Mouse (Mus musculus) testis, adult 2 months (tissue): ENCODE results near the gene Cntnap2. TPM values are rescaled to one million over a fixed set of nuclear protein-coding genes. Genes with fewer than 3 reads are reported as not detected.

Source experiments
- H3K27ac ChIP-seq: fragments of 200-500 bp; 2 replicates; pipeline ENCODE4 v1.5.1; 2012; ENCODE audit warnings: low read depth, low read length; ENCODE audit not compliant: control insufficient read depth, insufficient read depth
- H3K27me3 ChIP-seq: fragments of 200-500 bp; 2 replicates; pipeline ENCODE4 v1.6.1; 2012; ENCODE audit warnings: mild to moderate bottlenecking, low read length, moderate library complexity; ENCODE audit not compliant: control insufficient read depth, insufficient read depth
- H3K36me3 ChIP-seq: fragments of 200-500 bp; 2 replicates; pipeline ENCODE4 v1.6.1; 2012; ENCODE audit warnings: mild to moderate bottlenecking, low read length; ENCODE audit not compliant: control insufficient read depth, insufficient read depth
- H3K4me1 ChIP-seq: fragments of 200-500 bp; 2 replicates; pipeline ENCODE4 v1.6.1; 2012; ENCODE audit warnings: low read length; ENCODE audit not compliant: control insufficient read depth, insufficient read depth
- H3K4me3 ChIP-seq: fragments of 200-500 bp; 2 replicates; pipeline ENCODE4 v1.5.1; 2012; ENCODE audit warnings: low read depth, mild to moderate bottlenecking, low read length, moderate library complexity, mixed read lengths; ENCODE audit not compliant: control insufficient read depth
- CTCF ChIP-seq: fragments of 200-500 bp; IDR thresholded peaks from 2 replicates; pipeline ENCODE4 v1.5.1; 2012; ENCODE audit warnings: low read depth, mild to moderate bottlenecking, inconsistent platforms, low read length, moderate library complexity; ENCODE audit not compliant: control insufficient read depth, insufficient read depth, insufficient replicate concordance
- POLR2A ChIP-seq: fragments of 200-500 bp; IDR thresholded peaks from 2 replicates; pipeline ENCODE4 v1.6.1; 2012; ENCODE audit warnings: low read depth, mild to moderate bottlenecking, inconsistent platforms, low read length, moderate library complexity; ENCODE audit not compliant: control insufficient read depth
- polyA plus RNA-seq: library from polyadenylated mRNA; depleted of rRNA; stranded (reverse); fragments of >200 nt; gene quantifications from 2 replicates; pipeline ENCODE4 v1.2.3, GENCODE M21; 2012

Cntnap2 gene
- polyA plus RNA-seq, 1 experiment, result 49.6 TPM

DNA sequence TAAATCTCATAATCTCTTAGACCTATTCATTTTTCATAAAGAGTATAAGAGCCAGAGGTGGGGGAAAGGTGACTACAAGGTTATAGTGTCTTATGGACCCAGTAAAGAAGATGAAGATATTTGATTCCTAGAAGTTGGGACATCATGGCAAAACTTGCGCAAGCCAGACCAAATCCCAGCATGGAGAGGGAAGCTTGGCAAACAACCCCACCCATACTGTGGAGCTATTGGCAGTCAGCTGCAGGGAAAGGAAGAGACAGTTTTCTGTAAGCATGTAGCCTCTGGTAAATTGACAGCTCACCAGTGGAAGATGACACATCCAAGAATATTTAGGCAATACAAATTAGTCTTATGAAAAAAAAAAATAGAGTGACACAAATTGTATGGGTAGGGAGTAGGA, 931.9 kb downstream of the Cntnap2 start:
- TF ChIP-seq CTCF (no peak), POLR2A (no peak)

DNA sequence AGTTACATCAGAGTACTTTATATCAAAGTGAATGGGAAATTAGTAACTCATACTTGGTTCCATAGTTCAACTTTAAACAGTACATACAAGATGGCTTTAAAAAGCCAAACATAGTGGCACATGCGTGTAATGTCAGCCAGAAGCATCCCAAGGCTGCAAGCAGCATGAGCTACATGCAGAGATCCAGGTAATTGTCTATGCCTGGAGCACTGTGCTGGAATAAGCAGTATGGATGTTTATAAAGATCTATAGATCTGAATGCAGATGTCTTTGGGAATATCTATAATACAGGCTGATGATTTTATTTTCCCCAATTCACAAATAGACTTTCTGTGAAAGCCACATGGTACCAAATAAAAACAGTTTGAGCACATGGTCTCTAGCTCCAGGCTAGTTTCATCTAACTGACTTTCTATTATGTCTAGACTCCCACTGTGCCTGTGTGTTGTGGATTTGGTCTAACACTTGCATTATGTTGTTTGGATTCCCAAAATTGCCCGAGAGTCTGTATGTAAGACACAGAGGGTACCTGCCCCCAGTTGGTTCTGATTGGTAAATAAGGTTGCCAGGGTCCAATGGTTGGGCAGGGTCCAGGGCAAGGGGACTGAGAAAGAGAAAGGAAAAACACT, 963.5 kb downstream of the Cntnap2 start:
- no peak overlapping the region for H3K4me3 ChIP-seq
- H3K36me3 ChIP-seq, result no peaks in the 10 kb centered on the region
- H3K4me1 ChIP-seq, result no peaks in the 10 kb centered on the region
- no peak for TF ChIP-seq CTCF
- H3K27me3 ChIP-seq, result no peaks in the 10 kb centered on the region
- H3K27ac ChIP-seq, result no peak overlapping the region

More for the DNA sequence above, 931.9 kb downstream of the Cntnap2 start:
- no peaks in the 10 kb centered on the region for H3K36me3 ChIP-seq
- H3K4me1 ChIP-seq, result no peaks in the 10 kb centered on the region
- no peak overlapping the region for H3K27ac ChIP-seq
- H3K27me3 ChIP-seq, result no peaks in the 10 kb centered on the region
- no peak overlapping the region for H3K4me3 ChIP-seq

DNA sequence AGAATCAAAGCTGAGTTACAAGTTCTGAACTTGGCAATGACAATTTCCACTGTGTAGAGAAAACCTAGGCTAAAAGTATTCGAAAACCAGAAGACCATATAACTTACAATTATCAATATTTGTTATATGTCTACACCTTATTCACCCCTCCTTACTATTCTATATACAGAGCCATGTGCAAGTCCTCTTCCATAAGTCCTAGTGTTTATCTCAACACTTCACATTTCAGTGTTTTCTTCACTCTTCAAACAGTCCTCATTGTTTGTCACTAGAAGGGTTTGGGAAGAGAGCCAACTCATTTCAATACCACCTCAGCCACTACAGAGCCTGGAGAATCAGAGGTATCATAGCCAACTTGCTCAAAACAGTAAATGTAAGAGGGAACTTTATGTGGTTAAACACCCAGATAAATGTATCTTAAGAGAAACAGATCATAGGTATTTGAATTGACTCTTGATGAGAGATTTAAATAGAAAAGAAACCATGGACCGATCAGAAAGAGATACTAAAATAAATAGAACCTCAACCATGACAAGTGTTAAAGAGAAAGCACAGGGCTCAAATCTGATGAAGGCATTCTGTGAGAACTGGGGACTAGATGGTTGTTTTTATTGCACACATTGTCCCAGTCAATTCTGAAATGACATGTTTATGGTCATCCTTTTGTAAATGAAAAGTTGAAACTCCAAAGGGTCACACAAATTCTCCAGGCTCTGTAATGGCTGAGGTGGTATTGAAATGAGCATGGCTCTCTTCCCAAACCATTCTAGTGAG, 972.9 kb downstream of the Cntnap2 start:
- H3K4me1 ChIP-seq, result no peaks in the 10 kb centered on the region
- no peaks in the 10 kb centered on the region for H3K27me3 ChIP-seq
- no peak overlapping the region for H3K27ac ChIP-seq
- no peaks in the 10 kb centered on the region for H3K36me3 ChIP-seq
- TF ChIP-seq POLR2A, result no peak
- TF ChIP-seq CTCF, result no peak
- no peak overlapping the region for H3K4me3 ChIP-seq

DNA sequence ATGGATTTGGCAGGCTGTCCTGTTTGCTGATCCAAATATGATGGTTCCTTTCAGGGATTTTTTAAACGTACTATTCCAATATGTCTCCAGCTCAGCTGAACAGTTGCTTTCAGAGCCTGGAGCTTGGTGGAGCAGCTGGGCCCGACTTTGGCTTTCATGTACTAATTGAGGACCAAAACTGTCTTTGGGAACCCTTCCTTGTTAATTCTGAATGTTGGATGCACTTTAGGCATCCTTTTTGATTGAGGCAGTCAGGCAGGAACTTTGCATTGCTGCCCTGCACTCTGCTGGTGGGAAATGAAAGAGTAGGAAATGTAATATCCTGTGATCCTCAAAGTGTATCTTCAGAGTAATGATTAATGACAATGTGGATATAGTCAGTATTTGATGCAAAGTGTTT, 974.0 kb downstream of the Cntnap2 start:
- H3K4me1 ChIP-seq, result no peaks in the 10 kb centered on the region

DNA sequence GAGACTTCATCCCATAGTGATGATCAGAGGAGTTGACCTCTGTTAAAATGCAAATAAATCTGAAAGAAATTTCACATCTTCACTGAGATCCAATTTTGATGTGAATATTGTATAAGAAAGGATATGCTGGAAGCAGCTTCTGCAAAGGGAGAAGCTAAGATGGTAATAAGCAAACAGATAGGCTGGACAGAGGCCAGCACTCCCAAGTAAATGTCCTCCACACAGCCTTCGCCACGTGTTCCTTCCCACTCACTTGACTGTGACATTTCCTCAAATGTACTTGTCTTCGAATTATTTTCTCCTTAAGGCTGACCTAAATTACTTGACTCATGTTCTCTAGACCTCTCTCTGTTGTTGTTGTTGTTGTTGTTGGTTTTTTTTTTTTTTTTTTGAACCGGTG, 981.5 kb downstream of the Cntnap2 start:
- no peak overlapping the region for H3K4me3 ChIP-seq
- H3K36me3 ChIP-seq, result no peaks in the 10 kb centered on the region
- TF ChIP-seq CTCF, result no peak
- no peak for TF ChIP-seq POLR2A
- H3K27me3 ChIP-seq, result no peaks in the 10 kb centered on the region
- no peak overlapping the region for H3K27ac ChIP-seq
- H3K4me1 ChIP-seq, result no peaks in the 10 kb centered on the region

More for the DNA sequence above, 974.0 kb downstream of the Cntnap2 start:
- no peak overlapping the region for H3K27ac ChIP-seq
- H3K36me3 ChIP-seq, result no peaks in the 10 kb centered on the region
- no peak overlapping the region for H3K4me3 ChIP-seq
- H3K27me3 ChIP-seq, result no peaks in the 10 kb centered on the region
- no peak for TF ChIP-seq POLR2A

DNA sequence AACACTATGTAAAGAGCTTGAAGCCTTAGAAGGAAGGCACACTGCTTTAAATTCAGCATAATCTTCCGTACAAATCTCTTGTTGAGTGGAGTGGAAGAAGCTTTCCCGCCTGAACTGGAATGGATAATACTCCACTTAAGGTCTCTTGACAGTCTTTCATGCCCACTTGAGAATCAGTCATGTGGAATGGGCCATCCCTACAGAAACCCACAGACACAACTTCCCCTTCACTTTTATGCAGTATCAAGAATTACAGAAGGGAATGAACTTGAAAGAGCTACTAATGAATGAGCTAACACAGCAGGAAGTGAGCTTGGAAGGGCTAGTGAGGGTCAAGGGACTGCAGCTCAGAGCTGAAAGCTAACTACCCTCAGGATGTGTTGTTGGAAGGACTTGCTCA, 1021.1 kb downstream of the Cntnap2 start:
- Histone ChIP-seq H3K4me3 (no peak overlapping the region), H3K27me3 (no peaks in the 10 kb centered on the region), H3K36me3 (no peaks in the 10 kb centered on the region), H3K27ac (no peak overlapping the region), H3K4me1 (no peaks in the 10 kb centered on the region)
- TF ChIP-seq CTCF (no peak), POLR2A (no peak)

DNA sequence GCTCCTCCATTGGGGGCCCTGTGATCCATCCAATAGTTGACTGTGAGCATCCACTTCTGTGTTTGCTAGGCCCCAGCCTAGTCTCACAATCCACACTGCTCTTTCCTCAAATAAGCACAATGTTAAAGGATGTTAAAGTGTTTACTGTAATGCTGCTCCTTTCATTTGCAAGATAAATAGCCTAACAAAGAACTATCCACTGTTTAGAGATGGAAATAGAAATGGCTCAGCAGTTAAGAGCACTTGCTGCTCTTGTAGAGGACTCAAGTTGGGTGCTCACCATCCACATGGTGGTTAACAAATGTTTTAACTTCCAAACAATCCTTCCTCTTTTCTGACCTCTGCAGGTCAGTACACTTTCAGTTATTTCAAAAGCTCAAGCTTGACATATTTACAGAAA, 1022.3 kb downstream of the Cntnap2 start:
- Histone ChIP-seq H3K4me1 (no peaks in the 10 kb centered on the region), H3K36me3 (no peaks in the 10 kb centered on the region), H3K4me3 (no peak overlapping the region), H3K27ac (no peak overlapping the region), H3K27me3 (no peaks in the 10 kb centered on the region)
- TF ChIP-seq CTCF, result no peak
- TF ChIP-seq POLR2A, result no peak
